Mouse (Mus musculus) frontal cortex, postnatal 14 days (tissue): ENCODE data around the gene Csk.
A peak's percentile ranks its signal among the peaks of the same experiment; 100 is the strongest.

Experiments used
- DNase-seq, 2 experiments: peaks; one replicate each; pipeline ENCODE4 v3.0.0; 2022; ENCODE audit warnings: low spot score in 2 of 2

Csk gene

GRCm38 (mm10) chr9:57657843-57658242 is 4.4 kb upstream of the Csk start:
- DNase-seq: no peak

- DNase-seq: no peak
These were observed 3.4 kb upstream of the Csk start for GRCm38 (mm10) chr9:57656631-57657350.

DNA sequence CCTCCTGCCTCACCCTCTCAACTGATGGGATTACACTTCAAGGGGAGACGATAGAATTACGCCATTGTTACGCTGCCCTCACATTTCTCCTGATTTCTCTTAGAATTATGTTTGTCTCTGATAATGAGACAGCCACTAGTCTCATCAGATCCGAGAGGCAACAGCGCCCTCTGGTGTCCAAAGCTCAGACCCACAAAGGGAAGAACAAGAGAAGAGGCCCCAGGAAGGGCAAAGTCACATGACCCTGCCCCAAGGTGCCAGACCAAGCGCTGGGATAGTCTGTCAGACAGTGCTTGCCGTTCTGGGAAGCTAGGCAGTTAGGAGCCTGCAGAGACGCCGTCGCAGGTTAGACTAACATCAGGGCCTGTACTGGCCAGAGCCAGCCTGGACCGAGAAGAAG is 2.3 kb upstream of the Csk start:
- peak; percentile 83 to 94 for DNase-seq

DNA sequence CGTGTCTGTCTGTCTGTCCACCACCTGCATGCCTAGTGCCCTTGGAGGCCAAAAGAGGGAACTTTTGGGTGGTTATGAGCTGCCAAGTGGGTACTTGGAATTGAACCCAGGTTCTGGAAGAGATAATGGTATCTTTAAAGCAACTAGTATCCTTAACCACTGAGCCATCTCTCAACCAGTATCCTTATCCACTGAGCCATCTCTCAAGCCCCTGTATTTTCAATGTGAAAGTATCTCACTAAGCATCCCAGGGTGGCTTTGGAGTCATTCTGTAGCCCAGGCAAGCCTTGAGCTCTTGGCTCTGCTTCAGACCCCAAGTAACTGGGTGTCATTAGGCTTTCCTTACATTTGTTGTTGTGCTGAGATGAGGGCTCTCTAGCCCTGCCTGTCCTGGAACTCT is 1.5 kb upstream of the Csk start:
- no peak for DNase-seq

GRCm38 (mm10) chr9:57652855-57653254 is 576 bp downstream of the Csk start:
- DNase-seq: no peak

DNA sequence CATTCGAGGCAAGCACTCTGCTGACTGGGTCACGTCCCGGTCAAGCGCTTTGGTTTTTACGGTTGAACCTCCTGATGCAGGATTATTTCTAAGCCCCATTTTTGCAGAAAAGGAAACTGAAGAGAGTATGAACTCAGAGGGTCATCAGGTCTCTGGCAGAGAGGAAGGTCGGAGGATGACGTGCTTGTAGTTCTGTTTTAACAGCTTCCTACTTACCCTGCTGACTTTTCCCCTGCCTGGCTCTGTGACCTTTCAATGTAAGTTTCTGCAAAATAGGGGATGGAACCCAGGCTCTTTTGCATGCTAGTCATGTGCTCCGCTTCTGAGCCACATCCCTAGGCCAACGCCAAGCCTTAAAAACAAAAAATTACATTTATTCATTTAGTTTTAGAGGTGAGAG is 1.1 kb downstream of the Csk start:
- no peak for DNase-seq

DNA sequence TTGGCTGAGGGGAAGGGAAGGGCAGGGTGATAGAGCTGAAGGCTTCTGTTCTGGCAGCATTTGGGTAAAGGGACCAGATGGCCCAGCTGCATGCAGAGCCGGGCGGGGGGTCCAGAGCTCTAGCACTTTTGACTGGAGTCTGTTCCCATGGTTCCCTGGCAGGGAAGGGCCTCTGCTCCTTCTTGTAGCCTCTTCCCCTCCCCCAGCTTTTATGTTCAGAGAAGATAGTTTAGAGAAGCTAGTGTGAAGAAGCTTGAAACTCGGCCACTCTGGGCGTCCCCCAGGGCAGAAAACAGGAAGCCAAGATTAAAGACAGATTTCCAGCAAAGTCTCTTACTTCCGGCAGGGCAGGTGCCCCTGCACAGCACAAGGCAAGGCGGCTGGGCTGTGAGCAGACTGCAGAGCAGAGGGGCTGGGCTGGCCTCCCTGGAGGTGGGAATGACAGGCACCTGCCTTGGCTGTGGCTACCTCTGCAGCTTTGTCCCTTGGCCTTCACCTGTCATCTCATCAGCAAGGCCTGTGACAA is 2.6 kb downstream of the Csk start:
- no peak for DNase-seq

DNA sequence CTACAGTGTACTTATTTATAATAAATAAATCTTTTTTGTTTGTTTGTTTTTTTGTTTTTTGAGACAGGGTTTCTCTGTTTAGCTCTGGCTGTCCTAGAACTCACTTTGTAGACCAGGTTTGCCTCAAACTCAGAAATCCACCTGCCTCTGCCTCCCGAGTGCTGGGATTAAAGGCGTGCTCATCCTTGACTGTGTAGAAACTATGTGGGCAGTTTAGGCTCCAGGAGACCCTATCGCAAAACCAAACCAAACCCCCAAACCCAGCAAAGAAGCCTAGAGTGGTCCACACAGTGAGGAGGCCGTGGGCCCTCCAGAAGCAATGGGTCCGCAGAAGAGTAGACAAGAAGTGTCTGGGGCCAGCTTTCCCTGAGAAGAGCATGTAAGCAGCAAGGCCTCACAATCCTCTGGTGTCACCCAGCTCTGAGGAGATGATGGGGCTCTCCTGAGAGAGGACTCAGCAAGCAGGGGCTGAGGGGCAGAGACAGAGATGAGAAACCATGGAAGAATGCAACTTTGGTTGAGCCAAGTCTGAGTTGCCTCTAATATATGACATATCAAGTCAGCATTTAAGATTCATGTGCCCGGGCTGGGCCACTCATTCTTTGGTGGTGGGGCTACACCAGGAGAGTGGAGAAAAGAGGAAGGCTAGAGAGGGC is 3.2 kb downstream of the Csk start:
- no peak for DNase-seq

DNA sequence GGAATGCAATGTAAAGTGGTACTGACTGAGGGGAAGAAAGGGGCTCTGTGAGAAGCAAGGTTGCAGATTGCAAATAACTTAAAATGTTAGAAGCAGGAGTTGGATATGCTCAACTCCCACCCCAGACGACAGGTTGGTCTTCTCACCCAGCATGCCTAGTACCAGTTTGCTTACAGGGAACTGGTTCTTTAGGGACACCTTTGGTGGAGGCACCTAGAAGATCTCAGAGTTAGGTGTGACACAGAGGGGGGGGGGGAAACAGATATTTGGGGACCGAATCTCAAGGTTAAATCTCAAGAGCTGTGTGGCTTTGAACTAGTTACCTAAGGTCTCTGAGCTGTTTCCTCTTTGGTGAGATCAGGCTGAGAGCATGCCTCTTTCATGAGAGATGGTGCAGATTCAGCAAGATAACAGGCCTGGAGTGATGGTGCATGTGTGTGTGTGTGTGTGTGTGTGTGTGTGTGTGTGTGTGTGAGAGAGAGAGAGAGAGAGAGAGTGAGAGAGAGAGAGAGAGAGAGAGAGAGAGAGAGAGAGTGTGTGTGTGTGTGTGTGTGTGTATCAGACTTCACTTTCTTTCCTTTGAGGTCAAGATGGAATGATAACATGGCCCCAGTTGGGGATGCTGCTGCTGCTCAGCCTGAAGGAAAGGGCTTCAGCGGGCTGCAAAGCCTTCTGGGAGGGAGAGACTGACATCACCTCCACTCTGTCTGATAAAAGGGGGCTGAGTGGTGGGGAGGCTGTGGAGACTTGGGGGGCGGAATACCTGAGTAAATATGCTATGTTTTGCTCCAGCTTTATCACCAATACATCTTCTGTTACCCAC is 5.9 kb downstream of the Csk start:
- DNase-seq: no peak

GRCm38 (mm10) chr9:57646551-57647103 is 6.8 kb downstream of the Csk start:
- DNase-seq: no peak

DNA sequence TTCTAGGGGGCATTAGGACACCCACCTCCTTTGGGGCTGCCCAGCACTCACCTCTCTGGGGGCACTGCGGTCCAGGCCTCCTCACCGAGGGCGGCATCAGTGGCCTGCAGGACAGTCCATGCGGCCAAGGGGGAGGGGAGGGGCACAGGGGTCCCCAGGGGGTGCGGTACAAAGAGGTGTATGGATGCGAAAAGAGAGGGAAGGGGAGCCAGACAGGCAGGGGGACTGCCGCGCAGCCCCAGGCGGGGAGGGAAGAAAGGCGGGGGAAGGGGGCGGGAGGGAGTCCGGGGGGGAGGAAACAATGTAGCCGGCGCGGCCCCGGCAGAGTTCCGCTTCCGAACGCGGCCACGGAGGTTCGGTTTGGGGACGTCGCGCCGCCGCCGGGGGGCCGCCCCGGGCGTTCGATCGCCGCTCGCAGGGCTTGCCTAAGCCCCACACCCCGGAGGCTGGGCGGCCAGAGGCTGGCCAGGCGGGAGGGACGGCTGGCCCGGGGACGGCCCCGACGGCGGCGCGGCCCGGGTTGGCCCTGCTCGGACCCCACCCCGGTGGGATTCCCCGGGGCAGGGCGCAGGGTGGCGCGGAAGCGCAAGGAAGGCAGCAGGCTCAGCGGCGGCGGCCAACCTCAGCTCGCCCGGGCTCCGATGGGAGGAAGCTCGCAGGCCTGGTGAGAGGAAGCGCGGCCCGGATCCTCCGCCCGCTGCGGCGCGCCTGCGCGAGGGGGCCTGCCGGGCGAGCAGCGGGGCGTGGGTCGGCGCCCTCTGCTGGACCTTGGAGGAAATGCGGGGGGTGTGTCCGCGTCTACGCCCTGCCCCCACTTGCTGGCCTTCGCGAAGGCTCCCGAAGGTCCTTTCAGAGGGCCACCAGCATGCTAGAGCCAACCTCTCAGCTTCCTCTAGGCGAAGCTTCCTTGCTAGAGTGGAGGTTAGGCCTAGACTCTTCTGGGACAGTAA is 8.2 kb downstream of the Csk start:
- DNase-seq: peak; percentile 80 to 87

- no peak for DNase-seq
These were observed 8.9 kb downstream of the Csk start for GRCm38 (mm10) chr9:57644442-57644943.

GRCm38 (mm10) chr9:57643856-57644180 is 9.6 kb downstream of the Csk start:
- no peak for DNase-seq

GRCm38 (mm10) chr9:57643169-57643855 is 10.1 kb downstream of the Csk start:
- DNase-seq: no peak

DNA sequence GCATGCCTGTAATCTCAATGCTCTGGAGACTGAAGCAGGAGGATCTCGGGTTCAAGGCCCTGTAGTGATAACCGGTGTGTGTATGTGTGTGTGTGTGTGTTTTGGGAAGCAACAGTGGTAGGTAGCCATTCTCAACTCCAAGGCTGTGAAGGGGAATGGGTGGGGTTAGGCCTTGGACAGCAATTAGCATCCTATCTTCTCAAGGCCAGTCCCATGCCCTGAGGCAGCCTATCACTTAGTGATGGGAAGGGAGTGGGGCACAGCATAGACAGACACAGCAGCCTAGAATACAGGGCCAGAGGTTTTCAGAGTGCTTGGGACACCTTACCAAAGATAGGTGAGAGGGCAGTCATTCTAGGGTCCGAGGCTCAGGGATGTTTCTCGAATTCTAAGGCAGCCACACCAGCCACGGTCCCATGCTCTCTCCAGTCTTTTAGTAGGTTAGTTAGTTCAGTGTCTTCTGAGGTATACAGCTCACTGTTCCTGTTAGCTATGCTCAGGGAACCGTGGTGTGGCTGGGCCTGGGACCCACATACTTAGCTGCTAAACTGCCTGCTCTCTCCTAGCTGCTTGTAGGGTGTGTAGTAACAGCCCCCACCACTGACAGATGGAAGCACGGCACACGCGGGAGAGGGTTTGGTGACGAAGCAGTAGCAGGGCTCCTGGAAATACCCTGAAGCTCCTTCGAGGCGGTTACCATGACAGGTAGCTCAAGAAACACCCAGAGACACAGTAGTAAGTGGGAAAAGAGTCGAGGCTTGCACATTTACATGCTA is 11.5 kb downstream of the Csk start:
- no peak for DNase-seq

- DNase-seq: no peak
These were observed 12.4 kb downstream of the Csk start for GRCm38 (mm10) chr9:57641022-57641421.

GRCm38 (mm10) chr9:57640384-57640783 is 13.0 kb downstream of the Csk start:
- peak in 1 of 2 experiments; percentile 41 for DNase-seq

DNA sequence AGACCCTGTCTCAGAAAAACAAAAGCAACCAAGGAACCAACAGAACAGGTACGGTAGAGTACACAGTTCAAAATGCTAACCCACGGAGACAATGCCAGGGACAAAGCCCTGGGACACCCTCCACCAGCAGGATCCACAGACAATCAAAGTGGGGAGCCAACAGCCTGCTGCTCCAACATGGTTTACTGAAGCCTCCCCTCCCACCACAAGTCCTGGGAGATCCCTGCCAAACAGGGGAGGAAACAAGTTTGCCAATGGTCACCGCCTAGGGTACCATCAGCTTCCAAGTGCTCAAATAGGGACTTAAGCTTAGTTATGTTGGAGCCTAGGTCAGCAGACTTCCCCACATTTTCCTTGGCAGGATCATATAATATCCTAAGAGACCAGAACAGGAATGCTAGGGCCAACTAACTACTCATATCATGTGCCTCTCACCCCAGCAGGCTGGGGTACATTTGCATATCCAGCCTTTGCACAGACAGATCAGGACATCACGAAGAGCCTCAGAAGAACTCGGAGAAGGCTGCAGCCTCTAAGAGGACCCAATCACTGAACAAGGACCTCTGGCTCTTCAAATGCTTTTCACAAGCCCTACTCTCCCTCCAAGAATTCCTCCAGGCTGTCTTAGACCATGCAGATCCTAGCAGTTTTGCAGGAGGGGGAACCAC is 13.6 kb downstream of the Csk start:
- no peak for DNase-seq
